Mouse (Mus musculus): ENCODE data around the gene Asb4.

Gene Asb4

GRCm38 (mm10) chr6:5381918-5382582, 1.1 kb upstream of the Asb4 start:
- Histone ChIP-seq H3K27me3 (ENCODE audit: control insufficient read depth, insufficient read depth, low read length, poor library complexity, severe bottlenecking) (no peaks in the 10 kb centered on the region), H3K36me3 (ENCODE audit: control insufficient read depth, insufficient read depth, low read length, poor library complexity, severe bottlenecking) (no peaks in the 10 kb centered on the region)
- DNase-seq (ENCODE audit: low read depth, low spot score): no peak

GRCm38 (mm10) chr6:5382583-5383215, 487 bp upstream of the Asb4 start:
- H3K36me3 ChIP-seq (ENCODE audit: control insufficient read depth, insufficient read depth, low read length, poor library complexity, severe bottlenecking): no peaks in the 10 kb centered on the region
- peak; percentile 81 for DNase-seq (ENCODE audit: low read depth, low spot score)
- no peaks in the 10 kb centered on the region for H3K27me3 ChIP-seq (ENCODE audit: control insufficient read depth, insufficient read depth, low read length, poor library complexity, severe bottlenecking)

GRCm38 (mm10) chr6:5384178-5384490, 948 bp downstream of the Asb4 start:
- H3K27me3 ChIP-seq (ENCODE audit: control insufficient read depth, insufficient read depth, low read length, poor library complexity, severe bottlenecking): no peaks in the 10 kb centered on the region
- peak; percentile 85 for DNase-seq (ENCODE audit: low read depth, low spot score)
- H3K36me3 ChIP-seq (ENCODE audit: control insufficient read depth, insufficient read depth, low read length, poor library complexity, severe bottlenecking): no peaks in the 10 kb centered on the region

- no peak for DNase-seq (ENCODE audit: low read depth, low spot score)
- H3K36me3 ChIP-seq (ENCODE audit: control insufficient read depth, insufficient read depth, low read length, poor library complexity, severe bottlenecking): no peaks in the 10 kb centered on the region
- no peaks in the 10 kb centered on the region for H3K27me3 ChIP-seq (ENCODE audit: control insufficient read depth, insufficient read depth, low read length, poor library complexity, severe bottlenecking)
Measured at GRCm38 (mm10) chr6:5385161-5385640, 2.0 kb downstream of the Asb4 start.

GRCm38 (mm10) chr6:5386486-5386885, 3.3 kb downstream of the Asb4 start:
- DNase-seq (ENCODE audit: low read depth, low spot score): no peak
- no peaks in the 10 kb centered on the region for H3K36me3 ChIP-seq (ENCODE audit: control insufficient read depth, insufficient read depth, low read length, poor library complexity, severe bottlenecking)
- no peaks in the 10 kb centered on the region for H3K27me3 ChIP-seq (ENCODE audit: control insufficient read depth, insufficient read depth, low read length, poor library complexity, severe bottlenecking)

- no peak for DNase-seq (ENCODE audit: low read depth, low spot score)
- H3K36me3 ChIP-seq (ENCODE audit: control insufficient read depth, insufficient read depth, low read length, poor library complexity, severe bottlenecking): no peaks in the 10 kb centered on the region
- H3K27me3 ChIP-seq (ENCODE audit: control insufficient read depth, insufficient read depth, low read length, poor library complexity, severe bottlenecking): no peaks in the 10 kb centered on the region
Measured at GRCm38 (mm10) chr6:5387396-5387795, 4.2 kb downstream of the Asb4 start.

GRCm38 (mm10) chr6:5390298-5390697, 7.1 kb downstream of the Asb4 start:
- no peak for DNase-seq (ENCODE audit: low read depth, low spot score)
- Histone ChIP-seq H3K27me3 (ENCODE audit: control insufficient read depth, insufficient read depth, low read length, poor library complexity, severe bottlenecking) (no peaks in the 10 kb centered on the region), H3K36me3 (ENCODE audit: control insufficient read depth, insufficient read depth, low read length, poor library complexity, severe bottlenecking) (no peaks in the 10 kb centered on the region)

- no peaks in the 10 kb centered on the region for H3K36me3 ChIP-seq (ENCODE audit: control insufficient read depth, insufficient read depth, low read length, poor library complexity, severe bottlenecking)
- DNase-seq (ENCODE audit: low read depth, low spot score): no peak
- H3K27me3 ChIP-seq (ENCODE audit: control insufficient read depth, insufficient read depth, low read length, poor library complexity, severe bottlenecking): no peaks in the 10 kb centered on the region
Measured at GRCm38 (mm10) chr6:5390952-5391351, 7.8 kb downstream of the Asb4 start.

GRCm38 (mm10) chr6:5394971-5395370, 11.8 kb downstream of the Asb4 start:
- no peaks in the 10 kb centered on the region for H3K36me3 ChIP-seq (ENCODE audit: control insufficient read depth, insufficient read depth, low read length, poor library complexity, severe bottlenecking)
- H3K27me3 ChIP-seq (ENCODE audit: control insufficient read depth, insufficient read depth, low read length, poor library complexity, severe bottlenecking): no peaks in the 10 kb centered on the region
- DNase-seq (ENCODE audit: low read depth, low spot score): no peak

- H3K27me3 ChIP-seq (ENCODE audit: control insufficient read depth, insufficient read depth, low read length, poor library complexity, severe bottlenecking): no peaks in the 10 kb centered on the region
- no peaks in the 10 kb centered on the region for H3K36me3 ChIP-seq (ENCODE audit: control insufficient read depth, insufficient read depth, low read length, poor library complexity, severe bottlenecking)
- no peak for DNase-seq (ENCODE audit: low read depth, low spot score)
Measured at GRCm38 (mm10) chr6:5396797-5397196, 13.6 kb downstream of the Asb4 start.

- peak; percentile 73 for DNase-seq (ENCODE audit: low read depth, low spot score)
Measured at GRCm38 (mm10) chr6:5401394-5401793, 18.2 kb downstream of the Asb4 start.

GRCm38 (mm10) chr6:5403095-5403815, 20.1 kb downstream of the Asb4 start:
- no peaks in the 10 kb centered on the region for H3K27me3 ChIP-seq (ENCODE audit: control insufficient read depth, insufficient read depth, low read length, poor library complexity, severe bottlenecking)
- no peak for DNase-seq (ENCODE audit: low read depth, low spot score)
- no peaks in the 10 kb centered on the region for H3K36me3 ChIP-seq (ENCODE audit: control insufficient read depth, insufficient read depth, low read length, poor library complexity, severe bottlenecking)

More at GRCm38 (mm10) chr6:5401394-5401793, 18.2 kb downstream of the Asb4 start:
- Histone ChIP-seq H3K27me3 (ENCODE audit: control insufficient read depth, insufficient read depth, low read length, poor library complexity, severe bottlenecking) (no peaks in the 10 kb centered on the region), H3K36me3 (ENCODE audit: control insufficient read depth, insufficient read depth, low read length, poor library complexity, severe bottlenecking) (no peaks in the 10 kb centered on the region)

GRCm38 (mm10) chr6:5404016-5404415, 20.8 kb downstream of the Asb4 start:
- H3K36me3 ChIP-seq (ENCODE audit: control insufficient read depth, insufficient read depth, low read length, poor library complexity, severe bottlenecking): no peaks in the 10 kb centered on the region
- DNase-seq (ENCODE audit: low read depth, low spot score): no peak
- no peaks in the 10 kb centered on the region for H3K27me3 ChIP-seq (ENCODE audit: control insufficient read depth, insufficient read depth, low read length, poor library complexity, severe bottlenecking)

- no peak for DNase-seq (ENCODE audit: low read depth, low spot score)
- Histone ChIP-seq H3K27me3 (ENCODE audit: control insufficient read depth, insufficient read depth, low read length, poor library complexity, severe bottlenecking) (no peaks in the 10 kb centered on the region), H3K36me3 (ENCODE audit: control insufficient read depth, insufficient read depth, low read length, poor library complexity, severe bottlenecking) (no peaks in the 10 kb centered on the region)
Measured at GRCm38 (mm10) chr6:5408451-5409177, 25.4 kb downstream of the Asb4 start.

- Histone ChIP-seq H3K27me3 (ENCODE audit: control insufficient read depth, insufficient read depth, low read length, poor library complexity, severe bottlenecking) (no peaks in the 10 kb centered on the region), H3K36me3 (ENCODE audit: control insufficient read depth, insufficient read depth, low read length, poor library complexity, severe bottlenecking) (no peaks in the 10 kb centered on the region)
- no peak for DNase-seq (ENCODE audit: low read depth, low spot score)
Measured at GRCm38 (mm10) chr6:5409676-5410075, 26.5 kb downstream of the Asb4 start.
